Mouse (Mus musculus): Measurements from ENCODE around the gene Shank2. TPM values are rescaled to one million over a fixed set of nuclear protein-coding genes. Genes with fewer than 3 reads are reported as not detected.

Shank2 gene
- polyA plus RNA-seq, 1 experiment from 2014 or later: 0.69 TPM

DNA sequence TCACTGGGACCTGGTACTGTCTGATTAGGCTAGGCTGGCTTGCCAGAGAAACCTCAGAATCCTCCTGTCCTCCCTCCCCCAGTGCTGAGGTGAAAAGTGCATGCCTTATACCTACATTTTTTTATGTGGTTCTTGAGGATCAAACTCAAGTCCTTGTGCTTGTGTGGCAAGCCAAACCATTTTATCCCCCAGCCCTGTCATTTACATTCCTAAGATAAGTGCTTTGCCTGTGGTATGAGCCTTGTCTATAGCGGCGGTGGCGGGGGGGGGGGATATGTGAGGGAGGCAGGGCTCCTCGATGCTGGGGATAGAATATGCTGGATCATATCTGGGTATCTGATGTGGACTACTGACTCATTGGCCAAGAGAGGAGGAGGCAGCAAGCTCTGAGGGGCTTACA is 151.4 kb downstream of the Shank2 start:
- Histone ChIP-seq H3K4me2 (replicated peaks; ENCODE audit: low read depth) (no peak overlapping the region), H3K27me3 (ENCODE audit: control insufficient read depth, insufficient read depth, low read length) (no peaks in the 10 kb centered on the region), H3K4me3 (ENCODE audit: low read depth, low read length) (no peak overlapping the region), H3K36me3 (ENCODE audit: control insufficient read depth, insufficient read depth, low read length) (no peaks in the 10 kb centered on the region), H3K9me3 (ENCODE audit: control insufficient read depth, low read length) (no peaks in the 10 kb centered on the region), H3K9ac (ENCODE audit: low read length) (no peak overlapping the region), H3K4me1 (replicated peaks; ENCODE audit: control insufficient read depth, insufficient read depth) (no peaks in the 10 kb centered on the region), H3K27ac (replicated peaks) (no peak overlapping the region)
- 61% methylated on average over 4 of the region's 4 CpGs for WGBS
- DNase-seq (ENCODE audit: low spot score) (no peak), ATAC-seq (ENCODE audit: low FRiP score, low TSS enrichment) (no peak)
- TF ChIP-seq CTCF (IDR thresholded peaks at IDR 0.05; ENCODE audit: low read depth) (no peak), EP300 (optimal IDR thresholded peaks at IDR 0.05) (no peak)

DNA sequence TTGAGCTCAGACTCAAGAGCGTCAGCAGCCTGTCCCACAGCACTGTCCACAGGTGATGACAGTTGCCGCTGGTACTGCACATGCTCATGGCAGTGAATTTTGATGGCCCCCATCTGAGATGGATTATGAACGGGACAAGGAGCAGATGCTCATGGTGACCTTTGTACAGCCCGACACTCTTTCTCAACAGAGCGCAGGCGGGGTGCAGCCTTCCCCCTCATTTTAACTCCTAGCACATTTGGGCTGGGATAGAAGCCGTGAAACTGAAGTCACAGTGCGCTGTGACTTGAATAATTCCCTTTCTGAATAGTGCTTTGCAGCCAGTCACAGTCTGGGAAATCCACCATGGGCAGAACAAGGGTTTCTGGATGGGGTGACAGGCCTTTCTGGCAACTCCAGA is 152.0 kb downstream of the Shank2 start:
- no peaks in the 10 kb centered on the region for H3K4me1 ChIP-seq (replicated peaks; ENCODE audit: control insufficient read depth, insufficient read depth)
- H3K9ac ChIP-seq (ENCODE audit: low read length): no peak overlapping the region
- no peaks in the 10 kb centered on the region for H3K27me3 ChIP-seq (ENCODE audit: control insufficient read depth, insufficient read depth, low read length)
- DNase-seq (ENCODE audit: low spot score): no peak
- H3K9me3 ChIP-seq (ENCODE audit: control insufficient read depth, low read length): no peaks in the 10 kb centered on the region
- no peak overlapping the region for H3K27ac ChIP-seq (replicated peaks)
- no peak overlapping the region for H3K4me2 ChIP-seq (replicated peaks; ENCODE audit: low read depth)
- no peaks in the 10 kb centered on the region for H3K36me3 ChIP-seq (ENCODE audit: control insufficient read depth, insufficient read depth, low read length)
- 75% methylated on average over 8 of the region's 8 CpGs for WGBS
- H3K4me3 ChIP-seq (ENCODE audit: low read depth, low read length): no peak overlapping the region
- no peak for ATAC-seq (ENCODE audit: low FRiP score, low TSS enrichment)
- TF ChIP-seq EP300 (optimal IDR thresholded peaks at IDR 0.05) (no peak), CTCF (IDR thresholded peaks at IDR 0.05; ENCODE audit: low read depth) (no peak)

DNA sequence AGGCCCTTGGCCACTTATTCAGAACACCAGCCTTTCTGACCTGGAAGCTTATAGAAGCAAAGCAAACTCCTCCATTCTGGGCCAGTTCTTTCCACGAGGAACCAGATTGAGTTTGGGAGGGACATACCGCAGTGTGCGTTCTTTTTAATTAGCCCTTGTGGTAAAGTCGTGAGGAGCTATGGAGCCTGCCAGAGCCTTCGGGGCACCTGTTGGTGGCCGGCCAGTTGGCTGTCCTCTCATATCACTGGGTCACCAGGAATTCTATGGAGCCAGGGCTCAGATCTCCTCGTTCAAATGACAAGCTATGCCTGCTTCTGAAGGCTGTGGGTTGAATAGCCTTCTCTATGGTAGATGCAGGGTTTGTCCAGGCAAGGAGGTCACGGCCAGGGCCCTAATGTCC is 156.2 kb downstream of the Shank2 start:
- no peaks in the 10 kb centered on the region for H3K36me3 ChIP-seq (ENCODE audit: control insufficient read depth, insufficient read depth, low read length)
- TF ChIP-seq CTCF (IDR thresholded peaks at IDR 0.05; ENCODE audit: low read depth) (no peak), EP300 (optimal IDR thresholded peaks at IDR 0.05) (no peak)
- no peaks in the 10 kb centered on the region for H3K9me3 ChIP-seq (ENCODE audit: control insufficient read depth, low read length)
- DNase-seq (ENCODE audit: low spot score) (no peak), ATAC-seq (ENCODE audit: low FRiP score, low TSS enrichment) (no peak)
- H3K9ac ChIP-seq (ENCODE audit: low read length): no peak overlapping the region
- no peaks in the 10 kb centered on the region for H3K27me3 ChIP-seq (ENCODE audit: control insufficient read depth, insufficient read depth, low read length)
- no peaks in the 10 kb centered on the region for H3K4me1 ChIP-seq (replicated peaks; ENCODE audit: control insufficient read depth, insufficient read depth)
- H3K27ac ChIP-seq (replicated peaks): no peak overlapping the region
- 86% methylated on average over 8 of the region's 8 CpGs for WGBS
- no peak overlapping the region for H3K4me2 ChIP-seq (replicated peaks; ENCODE audit: low read depth)
- H3K4me3 ChIP-seq (ENCODE audit: low read depth, low read length): no peak overlapping the region

- no peak overlapping the region for H3K4me2 ChIP-seq (replicated peaks; ENCODE audit: low read depth)
- no peak for TF ChIP-seq CTCF (IDR thresholded peaks at IDR 0.05; ENCODE audit: low read depth)
- TF ChIP-seq EP300 (optimal IDR thresholded peaks at IDR 0.05): no peak
- DNase-seq (ENCODE audit: low spot score) (no peak), ATAC-seq (ENCODE audit: low FRiP score, low TSS enrichment) (no peak)
- no peaks in the 10 kb centered on the region for H3K9me3 ChIP-seq (ENCODE audit: control insufficient read depth, low read length)
- no peak overlapping the region for H3K27ac ChIP-seq (replicated peaks)
- WGBS: 86% methylated on average over 8 of the region's 8 CpGs
- no peaks in the 10 kb centered on the region for H3K27me3 ChIP-seq (ENCODE audit: control insufficient read depth, insufficient read depth, low read length)
- H3K36me3 ChIP-seq (ENCODE audit: control insufficient read depth, insufficient read depth, low read length): no peaks in the 10 kb centered on the region
- H3K9ac ChIP-seq (ENCODE audit: low read length): no peak overlapping the region
- no peak overlapping the region for H3K4me3 ChIP-seq (ENCODE audit: low read depth, low read length)
- H3K4me1 ChIP-seq (replicated peaks; ENCODE audit: control insufficient read depth, insufficient read depth): no peaks in the 10 kb centered on the region
Measured at GRCm38 (mm10) chr7:144159556-144159955, 157.8 kb downstream of the Shank2 start.

DNA sequence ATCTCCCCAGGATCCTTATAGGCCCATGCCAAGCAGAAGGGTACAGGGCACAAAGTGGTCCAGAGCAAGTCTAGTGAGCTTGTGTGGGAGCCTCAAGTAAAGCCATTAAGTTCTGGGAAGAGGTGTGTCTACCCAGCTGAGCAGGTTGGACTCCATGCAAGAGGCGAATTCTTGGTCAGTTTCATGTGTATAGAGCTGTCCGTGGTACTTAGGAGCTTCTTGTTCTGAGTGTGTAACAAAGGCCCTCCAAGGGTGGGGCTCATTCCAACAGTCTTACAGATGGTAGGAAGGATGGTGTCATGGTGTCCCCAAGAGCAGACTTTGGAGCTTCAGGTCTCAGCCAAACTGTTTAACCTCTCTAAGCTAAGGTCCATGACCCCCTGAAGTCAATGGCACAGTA is 158.3 kb downstream of the Shank2 start:
- H3K4me2 ChIP-seq (replicated peaks; ENCODE audit: low read depth): no peak overlapping the region
- no peaks in the 10 kb centered on the region for H3K4me1 ChIP-seq (replicated peaks; ENCODE audit: control insufficient read depth, insufficient read depth)
- H3K27ac ChIP-seq (replicated peaks): no peak overlapping the region
- no peaks in the 10 kb centered on the region for H3K9me3 ChIP-seq (ENCODE audit: control insufficient read depth, low read length)
- H3K36me3 ChIP-seq (ENCODE audit: control insufficient read depth, insufficient read depth, low read length): no peaks in the 10 kb centered on the region
- 57% methylated on average over 2 of the region's 2 CpGs for WGBS
- no peak for TF ChIP-seq CTCF (IDR thresholded peaks at IDR 0.05; ENCODE audit: low read depth)
- no peak for TF ChIP-seq EP300 (optimal IDR thresholded peaks at IDR 0.05)
- no peaks in the 10 kb centered on the region for H3K27me3 ChIP-seq (ENCODE audit: control insufficient read depth, insufficient read depth, low read length)
- no peak for ATAC-seq (ENCODE audit: low FRiP score, low TSS enrichment)
- H3K4me3 ChIP-seq (ENCODE audit: low read depth, low read length): no peak overlapping the region
- H3K9ac ChIP-seq (ENCODE audit: low read length): no peak overlapping the region
- DNase-seq (ENCODE audit: low spot score): no peak

- Histone ChIP-seq H3K4me2 (replicated peaks; ENCODE audit: low read depth) (no peak overlapping the region), H3K27me3 (ENCODE audit: control insufficient read depth, insufficient read depth, low read length) (no peaks in the 10 kb centered on the region), H3K4me1 (replicated peaks; ENCODE audit: control insufficient read depth, insufficient read depth) (no peaks in the 10 kb centered on the region), H3K27ac (replicated peaks) (no peak overlapping the region), H3K4me3 (ENCODE audit: low read depth, low read length) (no peak overlapping the region), H3K9me3 (ENCODE audit: control insufficient read depth, low read length) (no peaks in the 10 kb centered on the region), H3K9ac (ENCODE audit: low read length) (no peak overlapping the region), H3K36me3 (ENCODE audit: control insufficient read depth, insufficient read depth, low read length) (no peaks in the 10 kb centered on the region)
- ATAC-seq (ENCODE audit: low FRiP score, low TSS enrichment) (no peak), DNase-seq (ENCODE audit: low spot score) (no peak)
- TF ChIP-seq EP300 (optimal IDR thresholded peaks at IDR 0.05) (no peak), CTCF (IDR thresholded peaks at IDR 0.05; ENCODE audit: low read depth) (no peak)
- WGBS: 86% methylated on average over 15 of the region's 15 CpGs
Measured at GRCm38 (mm10) chr7:144160646-144161249, 159.0 kb downstream of the Shank2 start.
